Mouse (Mus musculus) lung, postnatal 0 days (tissue): Measurements from ENCODE around the gene Il9.

Experiments used
- CTCF ChIP-seq: IDR thresholded peaks from 2 replicates; pipeline ENCODE4 v1.5.1; 2016; ENCODE audit warnings: antibody characterized with exemption, mild to moderate bottlenecking
- EP300 ChIP-seq: IDR thresholded peaks from 2 replicates; pipeline ENCODE4 v1.6.1; 2016; ENCODE audit warnings: antibody characterized with exemption, mild to moderate bottlenecking, control low read depth

DNA sequence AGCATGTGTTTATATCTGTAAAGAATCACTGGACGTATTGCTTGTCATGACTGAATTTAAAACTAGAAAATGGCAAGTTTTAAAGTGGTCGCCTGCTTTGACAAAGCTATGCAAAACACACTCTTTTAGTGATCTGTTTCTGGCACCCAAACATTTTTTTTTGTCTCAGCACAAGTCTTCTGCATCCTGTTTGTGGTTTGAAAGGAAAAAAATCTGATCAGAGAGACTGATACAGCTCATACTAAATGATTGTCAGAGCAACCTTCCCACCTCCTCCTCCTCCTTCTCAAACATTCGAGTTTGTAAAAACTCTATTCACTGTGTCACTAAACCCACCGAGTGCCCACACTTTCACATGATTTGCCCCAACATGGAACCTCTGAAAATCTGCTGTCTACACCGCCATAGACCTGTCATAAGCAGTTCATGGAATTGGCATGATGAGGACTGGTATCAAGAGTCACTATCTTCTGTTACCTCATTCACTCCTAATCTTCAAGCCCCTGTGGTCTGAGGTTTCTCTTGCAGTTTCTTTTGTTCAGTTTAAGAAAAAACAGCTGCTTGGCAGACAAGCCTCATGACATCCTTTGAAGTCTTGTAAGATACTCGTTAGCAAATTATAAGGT, 24.9 kb upstream of the Il9 start:
- TF ChIP-seq CTCF, result no peak
- no peak for TF ChIP-seq EP300
